Mouse (Mus musculus): ENCODE measurements around the gene Akap7.

DNA sequence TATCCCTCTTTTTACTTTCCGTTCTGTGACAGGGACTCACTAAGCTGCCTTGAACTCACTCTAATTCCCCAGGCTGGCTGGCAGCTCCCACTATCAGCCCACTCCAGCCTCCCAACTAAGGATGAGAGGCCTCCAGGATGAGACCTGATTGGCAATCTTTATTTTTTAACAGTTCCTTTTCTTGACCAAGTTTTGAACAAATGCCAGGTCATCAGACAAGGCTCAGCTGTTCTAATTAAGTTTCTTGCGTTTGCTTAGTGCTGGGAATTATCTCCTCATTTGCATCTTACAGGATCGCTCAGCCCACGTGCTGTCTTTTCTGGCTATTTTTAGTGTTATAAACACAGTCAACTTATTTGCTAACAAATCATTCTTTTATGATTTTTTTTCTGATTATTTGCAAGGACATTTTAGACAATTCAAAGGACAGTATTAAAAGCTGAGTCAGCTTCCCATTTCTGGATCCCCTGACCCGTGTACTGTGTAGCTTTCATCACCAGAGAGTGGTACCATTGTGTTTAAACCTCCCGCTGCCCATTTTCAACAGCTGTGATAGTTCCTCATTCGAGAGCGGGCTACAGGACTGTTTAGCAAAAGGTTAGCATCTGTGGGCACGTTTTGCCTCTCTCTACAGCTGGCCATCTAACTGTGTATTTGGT, 4.0 kb upstream of the Akap7 start:
- TF ChIP-seq POLR2A (IDR thresholded peaks at IDR 0.05; ENCODE audit: borderline replicate concordance, extremely low read depth, low read depth, low read length) (no peak), CTCF (IDR thresholded peaks at IDR 0.05; ENCODE audit: insufficient read depth, low read length) (no peak)

Data from lung, adult 2 months (tissue).